Mouse (Mus musculus): ENCODE measurements around the gene Urm1. TPM values are rescaled to one million over a fixed set of nuclear protein-coding genes. Genes with fewer than 3 reads are reported as not detected.
"Not testable (repeated sequence)": the region's sequence is repeated elsewhere in the genome, so short reads cannot be mapped to it uniquely, and the experiment has no call there.

The Urm1 gene
- 11.4 and 12.0 TPM in 2 replicates for total RNA-seq (2017)

GRCm38 (mm10) chr2:29820025-29820817, at the start of gene Urm1:
Urm1 (plus strand) TSS chr2:29820075.
- ATAC-seq (ENCODE audit: extremely low read depth, insufficient number of reproducible peaks, low FRiP score, poor library complexity, severe bottlenecking), result peak; percentile 10; the same call in 1 of the 2 replicates

DNA sequence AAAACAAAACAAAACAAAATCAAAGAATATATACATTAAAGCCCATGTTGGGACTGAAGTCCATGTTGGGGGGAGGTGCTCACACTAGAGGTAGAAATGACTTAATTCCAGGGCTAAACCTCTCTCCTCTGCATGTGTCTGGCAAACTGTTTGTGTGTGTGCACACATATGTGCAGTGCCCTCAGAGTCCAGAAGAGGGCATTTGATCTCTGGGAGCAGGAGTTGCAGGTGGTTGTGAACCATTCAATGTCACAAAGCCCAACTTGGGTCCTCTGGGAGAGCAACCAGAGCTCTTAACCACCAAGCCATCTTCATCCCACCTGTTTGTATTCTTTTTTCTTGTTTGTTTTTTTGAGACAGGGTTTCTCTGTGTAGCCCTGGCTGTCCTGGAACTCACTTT, 49.7 kb upstream of the Urm1 start:
- ATAC-seq (ENCODE audit: extremely low read depth, insufficient number of reproducible peaks, low FRiP score, poor library complexity, severe bottlenecking), result no peak

DNA sequence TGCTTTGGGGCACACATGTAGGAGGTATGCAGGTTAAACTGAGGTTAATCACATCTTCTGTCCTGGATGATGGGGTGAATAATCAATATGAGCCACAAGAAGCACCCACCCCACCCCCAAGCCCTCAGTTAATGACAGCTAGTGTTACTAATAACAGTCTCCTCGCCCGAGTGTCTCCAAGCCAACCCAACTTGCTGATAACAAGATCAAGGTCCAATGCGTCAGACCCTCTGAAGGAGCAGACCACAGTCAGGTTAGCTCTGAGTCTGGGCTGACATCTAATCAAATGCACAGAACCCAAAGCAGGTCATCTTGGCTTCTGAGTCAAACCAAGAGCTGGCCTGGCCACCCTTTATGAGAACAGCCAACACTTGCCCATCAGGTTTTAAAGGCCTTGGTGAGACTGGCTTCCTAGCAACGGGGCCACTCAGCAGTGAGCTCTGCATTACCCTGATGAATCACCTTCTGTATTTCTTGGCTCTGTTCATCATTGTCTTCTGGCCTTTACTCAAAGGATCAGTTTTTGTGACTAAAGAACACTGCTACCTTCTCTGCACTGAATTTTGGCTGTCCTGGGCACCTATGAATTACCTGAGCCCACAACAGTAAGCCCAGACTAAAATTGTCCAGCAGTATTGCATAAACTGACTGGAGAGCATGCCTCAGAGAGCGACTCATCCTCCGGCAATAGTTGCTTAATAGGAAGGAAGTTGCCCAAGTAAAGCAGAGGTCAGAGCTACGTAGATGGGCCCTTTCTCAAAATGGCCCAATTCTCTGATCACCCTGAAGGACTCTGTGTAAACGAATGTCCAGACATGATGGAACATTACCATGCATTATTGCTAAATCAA, 48.0 kb upstream of the Urm1 start:
- peak; percentile 91 for ATAC-seq (ENCODE audit: extremely low read depth, insufficient number of reproducible peaks, low FRiP score, poor library complexity, severe bottlenecking)

DNA sequence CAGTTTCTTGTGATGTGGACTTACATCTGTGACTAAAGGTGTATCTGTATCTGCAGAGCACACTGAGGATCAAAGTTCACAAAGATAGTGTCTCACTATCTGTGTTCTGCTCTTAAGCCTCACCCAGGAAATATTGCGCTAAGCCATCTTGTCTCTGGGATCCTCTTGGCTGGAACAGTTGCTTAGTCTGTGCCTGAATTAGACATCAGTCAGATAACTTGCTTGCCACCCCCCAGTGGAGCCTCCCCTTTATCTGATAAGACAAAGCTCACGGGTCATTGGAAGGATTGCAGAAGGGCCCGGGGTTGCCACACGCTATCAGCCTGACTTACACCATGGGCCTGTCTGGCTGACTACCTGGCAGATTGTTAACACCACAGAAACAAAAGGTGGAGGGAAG, 46.6 kb upstream of the Urm1 start:
- no peak for ATAC-seq (ENCODE audit: extremely low read depth, insufficient number of reproducible peaks, low FRiP score, poor library complexity, severe bottlenecking)

DNA sequence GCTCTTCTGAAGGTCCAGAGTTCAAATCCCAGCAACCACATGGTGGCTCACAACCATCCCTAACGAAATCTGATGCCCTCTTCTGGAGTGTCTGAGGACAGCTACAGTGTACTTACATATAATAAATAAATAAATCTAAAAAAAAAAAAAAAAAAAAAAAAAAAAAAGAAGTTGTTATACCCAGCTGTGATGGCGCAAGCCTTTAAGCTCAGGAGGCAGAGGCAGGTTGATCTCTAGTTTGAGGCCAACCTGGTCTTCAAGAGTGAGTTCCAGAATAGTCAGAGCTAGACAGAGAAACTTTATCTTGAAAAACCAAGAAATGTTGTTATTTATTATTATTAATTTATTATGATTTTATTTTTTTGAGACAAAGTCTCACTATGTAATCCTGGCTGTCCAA, 38.6 kb upstream of the Urm1 start:
- not testable (repeated sequence) for ATAC-seq (ENCODE audit: extremely low read depth, insufficient number of reproducible peaks, low FRiP score, poor library complexity, severe bottlenecking)

DNA sequence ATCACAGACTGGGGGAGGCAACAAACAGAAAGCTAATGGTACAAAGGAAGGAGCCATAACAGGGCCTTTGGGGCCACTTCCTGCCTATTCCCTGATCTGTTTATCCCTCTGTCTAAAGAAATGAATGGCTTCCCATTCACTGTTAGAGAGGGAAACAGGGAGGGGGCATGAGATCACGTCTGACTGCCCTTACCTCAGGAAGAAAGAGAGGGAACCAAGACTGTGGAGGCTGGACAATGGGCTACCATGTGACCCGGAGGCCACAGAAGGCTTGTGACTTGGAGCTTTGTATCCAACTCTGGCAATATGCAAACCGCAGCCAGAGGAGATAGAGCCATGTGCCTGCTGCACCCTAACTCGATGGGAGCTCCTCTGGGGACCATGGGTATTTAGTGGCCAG, 35.6 kb upstream of the Urm1 start:
- ATAC-seq (ENCODE audit: extremely low read depth, insufficient number of reproducible peaks, low FRiP score, poor library complexity, severe bottlenecking), result no peak

GRCm38 (mm10) chr2:29787104-29787917, 32.6 kb upstream of the Urm1 start, which contains the start of gene Coq4:
Coq4 (plus strand) TSS chr2:29787493.
- peak; percentile 91 for ATAC-seq (ENCODE audit: extremely low read depth, insufficient number of reproducible peaks, low FRiP score, poor library complexity, severe bottlenecking)

DNA sequence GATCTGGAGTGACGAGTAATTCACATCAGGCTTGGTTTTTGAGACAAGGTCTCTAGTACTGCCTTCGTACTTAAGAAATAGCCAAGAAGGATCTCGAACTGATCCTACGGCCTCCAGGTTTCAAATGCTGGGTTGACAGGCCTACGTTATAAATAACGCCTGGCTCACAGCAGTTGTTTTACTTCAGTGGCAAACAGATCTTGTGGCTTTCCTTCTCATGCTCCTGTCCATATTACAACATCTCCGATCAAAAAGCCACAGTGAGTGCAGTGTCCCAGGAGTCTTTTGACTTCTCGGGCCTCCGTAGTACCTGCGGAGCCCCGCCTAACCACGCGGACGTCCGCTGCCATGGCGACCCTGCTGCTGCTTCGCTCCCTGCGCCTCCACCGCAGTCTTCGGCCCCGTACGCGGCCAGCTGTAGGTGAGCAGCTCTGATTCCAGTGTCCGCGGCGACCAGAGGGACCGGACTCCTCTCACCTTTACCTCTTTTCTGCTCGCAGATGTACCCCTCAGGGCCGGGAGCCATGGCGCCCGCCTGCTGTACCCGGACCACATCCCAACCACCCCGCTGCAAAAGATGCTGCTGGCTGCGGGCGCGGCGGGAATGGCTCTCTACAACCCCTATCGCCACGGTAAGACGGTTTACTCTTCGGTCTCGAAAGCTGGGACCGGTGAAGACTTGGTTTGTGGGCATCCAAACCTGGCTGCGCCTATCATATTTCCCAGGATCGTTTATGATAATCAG, 31.8 kb upstream of the Urm1 start, which contains the start of gene Trub2:
Gene Trub2, minus strand, starts transcription at position 566 of the 745 bp plus-strand sequence.
- ATAC-seq (ENCODE audit: extremely low read depth, insufficient number of reproducible peaks, low FRiP score, poor library complexity, severe bottlenecking), result peak; percentile 76

- peak; percentile 25; the same call in 1 of the 2 replicates for ATAC-seq (ENCODE audit: extremely low read depth, insufficient number of reproducible peaks, low FRiP score, poor library complexity, severe bottlenecking)
Observed at GRCm38 (mm10) chr2:29792772-29793487, 26.9 kb upstream of the Urm1 start.

- peak; percentile 93 for ATAC-seq (ENCODE audit: extremely low read depth, insufficient number of reproducible peaks, low FRiP score, poor library complexity, severe bottlenecking)
Observed at GRCm38 (mm10) chr2:29802075-29802826, 17.6 kb upstream of the Urm1 start, which contains the start of gene Slc27a4. Slc27a4 (plus strand) TSS chr2:29802634.

GRCm38 (mm10) chr2:29802827-29803201, 17.1 kb upstream of the Urm1 start:
- no peak for ATAC-seq (ENCODE audit: extremely low read depth, insufficient number of reproducible peaks, low FRiP score, poor library complexity, severe bottlenecking)

GRCm38 (mm10) chr2:29803400-29803831, 16.5 kb upstream of the Urm1 start:
- ATAC-seq (ENCODE audit: extremely low read depth, insufficient number of reproducible peaks, low FRiP score, poor library complexity, severe bottlenecking), result peak; percentile 39; the same call in 1 of the 2 replicates

GRCm38 (mm10) chr2:29815678-29816371, 4.0 kb upstream of the Urm1 start:
- no peak for ATAC-seq (ENCODE audit: extremely low read depth, insufficient number of reproducible peaks, low FRiP score, poor library complexity, severe bottlenecking)

- ATAC-seq (ENCODE audit: extremely low read depth, insufficient number of reproducible peaks, low FRiP score, poor library complexity, severe bottlenecking), result peak; percentile 60; the same call in 1 of the 2 replicates
Observed at GRCm38 (mm10) chr2:29817426-29818232, 2.2 kb upstream of the Urm1 start.

DNA sequence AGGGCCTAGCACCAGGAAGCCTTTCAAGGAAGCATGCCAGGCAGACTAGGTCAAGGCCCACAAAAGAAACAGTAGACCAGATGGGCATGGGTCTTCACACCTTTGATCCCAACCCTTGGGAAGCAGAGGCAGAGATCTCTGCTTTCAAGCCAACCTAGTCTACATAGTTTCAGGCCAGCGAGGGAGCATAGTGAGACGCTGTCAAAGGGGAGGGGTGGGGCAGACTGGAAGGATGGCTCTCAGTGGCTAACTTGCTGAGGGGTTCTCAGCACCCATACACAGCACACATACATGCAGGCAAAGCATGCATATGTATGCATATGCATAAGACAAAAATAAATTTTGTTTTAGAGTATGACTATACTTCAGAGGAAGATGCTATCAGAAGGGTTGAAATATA, 512 bp upstream of the Urm1 start:
- no peak for ATAC-seq (ENCODE audit: extremely low read depth, insufficient number of reproducible peaks, low FRiP score, poor library complexity, severe bottlenecking)

Data from neutrophil, adult 5-6 weeks (primary cell).